Mouse (Mus musculus) forebrain, postnatal 0 days (tissue): Measurements from ENCODE around the gene Il18. TPM values are rescaled to one million over a fixed set of nuclear protein-coding genes. Genes with fewer than 3 reads are reported as not detected.

ENCODE experiments used
- ATAC-seq: fragments of 200-750 bp; cut with Nextera tagmentation; 2 replicates; pipeline ENCODE4 v1.8.0; 2017; ENCODE audit warnings: mild to moderate bottlenecking, moderate library complexity
- DNase-seq: peaks from one replicate; pipeline ENCODE4 v3.0.0-alpha.2; 2015
- H3K27ac ChIP-seq: fragments of 300-500 bp; sonication (generic); 2 replicates; pipeline ENCODE4 v1.5.1; 2014; ENCODE audit warnings: low read depth, mild to moderate bottlenecking, antibody characterized with exemption, low read length, moderate library complexity, mixed read lengths
- H3K27me3 ChIP-seq: fragments of 300-500 bp; sonication (generic); 2 replicates; pipeline ENCODE4 v1.6.1; 2014; ENCODE audit warnings: mild to moderate bottlenecking, low read length, mixed read lengths; ENCODE audit not compliant: insufficient read depth
- H3K36me3 ChIP-seq: fragments of 300-500 bp; sonication (generic); 2 replicates; pipeline ENCODE4 v1.6.1; 2014; ENCODE audit warnings: mild to moderate bottlenecking, moderate library complexity; ENCODE audit not compliant: insufficient read depth
- H3K4me1 ChIP-seq: fragments of 300-500 bp; sonication (generic); 2 replicates; pipeline ENCODE4 v1.6.1; 2014; ENCODE audit warnings: antibody characterized with exemption; ENCODE audit not compliant: insufficient read depth
- H3K4me2 ChIP-seq: fragments of 300-500 bp; sonication (generic); 2 replicates; pipeline ENCODE4 v1.6.1; 2014; ENCODE audit warnings: low read depth, mild to moderate bottlenecking, moderate library complexity
- H3K4me3 ChIP-seq: fragments of 300-500 bp; sonication (generic); 2 replicates; pipeline ENCODE4 v1.5.1; 2014; ENCODE audit warnings: low read depth, low read length, mixed read lengths
- H3K9ac ChIP-seq: fragments of 300-500 bp; sonication (generic); 2 replicates; pipeline ENCODE4 v1.6.1; 2014; ENCODE audit warnings: mild to moderate bottlenecking
- H3K9me3 ChIP-seq: fragments of 300-500 bp; sonication (generic); 2 replicates; pipeline ENCODE4 v1.6.1; 2016; ENCODE audit warnings: low read length
- CTCF ChIP-seq: sonication (generic); IDR thresholded peaks from 2 replicates; pipeline ENCODE4 v1.5.1; 2016; ENCODE audit warnings: antibody characterized with exemption, control low read depth, low read depth
- WGBS: fragments of 180-500 bp; shearing (Covaris S2); extraction: QIAGEN DNeasy Blood & Tissue Kit; methylation state at CpG from one replicate; pipeline ENCODE4 v1.1.7; 2014; 5-methylcytosine and 5-hydroxymethylcytosine counted together
- polyA plus RNA-seq: library from polyadenylated mRNA; unstranded; fragments of >200 nt; fragmentation: Nextera tagmentation; extraction: Ambion mirVana; gene quantifications from 2 replicates; pipeline ENCODE4 v1.2.1, GENCODE M21; 2015
- total RNA-seq: library from RNA; depleted of rRNA; stranded (reverse); fragments of >200 nt; gene quantifications from 2 replicates; pipeline ENCODE4 v1.2.3, GENCODE M21; 2014

Gene Il18
- total and polyA plus RNA-seq, 2 experiments from 2014 or later = 17.4 to 34.3 TPM

GRCm38 (mm10) chr9:50565940-50566339, 11.3 kb downstream of the Il18 start:
- no peak for ATAC-seq
- no peak for DNase-seq
- no peak for TF ChIP-seq CTCF

GRCm38 (mm10) chr9:50567372-50567771, 12.7 kb downstream of the Il18 start:
- no peak for TF ChIP-seq CTCF

More at GRCm38 (mm10) chr9:50565940-50566339, 11.3 kb downstream of the Il18 start:
- H3K9me3 ChIP-seq = no peaks in the 10 kb centered on the region
- 81% methylated on average over 4 of the region's 4 CpGs for WGBS
- H3K27me3 ChIP-seq = no peaks in the 10 kb centered on the region
- no peak overlapping the region for H3K4me2 ChIP-seq
- H3K36me3 ChIP-seq = no peaks in the 10 kb centered on the region
- no peaks in the 10 kb centered on the region for H3K4me1 ChIP-seq
- no peak overlapping the region for H3K27ac ChIP-seq
- no peak overlapping the region for H3K4me3 ChIP-seq
- no peak overlapping the region for H3K9ac ChIP-seq

GRCm38 (mm10) chr9:50567881-50568280, 13.3 kb downstream of the Il18 start:
- no peaks in the 10 kb centered on the region for H3K27me3 ChIP-seq
- H3K4me2 ChIP-seq = no peak overlapping the region
- no peaks in the 10 kb centered on the region for H3K36me3 ChIP-seq
- 95% methylated on average over 2 of the region's 2 CpGs for WGBS
- no peak overlapping the region for H3K27ac ChIP-seq
- TF ChIP-seq CTCF = no peak
- H3K4me1 ChIP-seq = no peaks in the 10 kb centered on the region
- DNase-seq = no peak
- no peak overlapping the region for H3K9ac ChIP-seq
- no peaks in the 10 kb centered on the region for H3K9me3 ChIP-seq
- no peak overlapping the region for H3K4me3 ChIP-seq
- ATAC-seq = no peak

More at GRCm38 (mm10) chr9:50567372-50567771, 12.7 kb downstream of the Il18 start:
- DNase-seq (no peak), ATAC-seq (no peak)
- Histone ChIP-seq H3K27ac (no peak overlapping the region), H3K9me3 (no peaks in the 10 kb centered on the region), H3K4me1 (no peaks in the 10 kb centered on the region), H3K4me2 (no peak overlapping the region), H3K27me3 (no peaks in the 10 kb centered on the region), H3K36me3 (no peaks in the 10 kb centered on the region), H3K9ac (no peak overlapping the region), H3K4me3 (no peak overlapping the region)
- WGBS = 92% methylated on average over 4 of the region's 4 CpGs

- Histone ChIP-seq H3K4me1 (no peaks in the 10 kb centered on the region), H3K27ac (no peak overlapping the region), H3K36me3 (no peaks in the 10 kb centered on the region), H3K4me2 (no peak overlapping the region), H3K27me3 (no peaks in the 10 kb centered on the region), H3K9me3 (no peaks in the 10 kb centered on the region), H3K4me3 (no peak overlapping the region), H3K9ac (no peak overlapping the region)
- ATAC-seq (no peak), DNase-seq (no peak)
- 81% methylated on average over 10 of the region's 10 CpGs for WGBS
- TF ChIP-seq CTCF = no peak
These were observed 15.2 kb downstream of the Il18 start for GRCm38 (mm10) chr9:50569599-50570525.

GRCm38 (mm10) chr9:50580370-50580769, 25.7 kb downstream of the Il18 start:
- DNase-seq = no peak
- 25% methylated on average over 4 of the region's 4 CpGs for WGBS
- no peak overlapping the region for H3K27ac ChIP-seq
- H3K4me1 ChIP-seq = no peaks in the 10 kb centered on the region
- no peak overlapping the region for H3K4me3 ChIP-seq
- TF ChIP-seq CTCF = no peak
- H3K27me3 ChIP-seq = no peaks in the 10 kb centered on the region
- H3K9ac ChIP-seq = no peak overlapping the region
- H3K4me2 ChIP-seq = no peak overlapping the region
- ATAC-seq = no peak
- no peaks in the 10 kb centered on the region for H3K36me3 ChIP-seq
- no peaks in the 10 kb centered on the region for H3K9me3 ChIP-seq

- no peaks in the 10 kb centered on the region for H3K36me3 ChIP-seq
- DNase-seq = no peak
- H3K4me3 ChIP-seq = no peak overlapping the region
- no peak overlapping the region for H3K27ac ChIP-seq
- no peaks in the 10 kb centered on the region for H3K27me3 ChIP-seq
- 87% methylated on average over 6 of the region's 6 CpGs for WGBS
- ATAC-seq = no peak
- H3K4me1 ChIP-seq = no peaks in the 10 kb centered on the region
- H3K9ac ChIP-seq = no peak overlapping the region
- no peaks in the 10 kb centered on the region for H3K9me3 ChIP-seq
- no peak overlapping the region for H3K4me2 ChIP-seq
- no peak for TF ChIP-seq CTCF
These were observed 30.7 kb downstream of the Il18 start for GRCm38 (mm10) chr9:50585145-50585818.

- no peak for ATAC-seq
These were observed 32.3 kb downstream of the Il18 start for GRCm38 (mm10) chr9:50586955-50587354.

More at GRCm38 (mm10) chr9:50586955-50587354, 32.3 kb downstream of the Il18 start:
- H3K36me3 ChIP-seq = no peaks in the 10 kb centered on the region
- H3K27me3 ChIP-seq = no peaks in the 10 kb centered on the region
- DNase-seq = no peak
- no peaks in the 10 kb centered on the region for H3K4me1 ChIP-seq
- TF ChIP-seq CTCF = no peak
- no peaks in the 10 kb centered on the region for H3K9me3 ChIP-seq
- H3K4me2 ChIP-seq = no peak overlapping the region
- 82% methylated on average over 4 of the region's 4 CpGs for WGBS
- H3K27ac ChIP-seq = no peak overlapping the region
- no peak overlapping the region for H3K4me3 ChIP-seq
- no peak overlapping the region for H3K9ac ChIP-seq
